Mouse (Mus musculus) MEL (cell line): ENCODE data around the gene Fgf13. TPM values are rescaled to one million over a fixed set of nuclear protein-coding genes. Genes with fewer than 3 reads are reported as not detected.

ENCODE experiments used
- DNase-seq: peaks from one replicate; pipeline ENCODE4 v3.0.0; 2011; ENCODE audit warnings: low read depth, low spot score
- H3K27ac ChIP-seq: 2 replicates; pipeline ENCODE4 v1.5.1; 2012; ENCODE audit warnings: low read depth, mild to moderate bottlenecking, control low read depth, low read length, moderate library complexity; ENCODE audit not compliant: control insufficient read depth
- H3K27me3 ChIP-seq, 2 experiments: fragments of 150-350 bp in 1 of 2; sonication (generic) in 1 of 2; 2 replicates each; pipeline ENCODE4 v1.6.1; 2012; ENCODE audit warnings: low read length in 2 of 2, mild to moderate bottlenecking in 2 of 2, improper control_type of control experiment in 1 of 2, moderate library complexity in 1 of 2; ENCODE audit not compliant: insufficient read depth in 2 of 2, control insufficient read depth in 1 of 2
- H3K36me3 ChIP-seq, 2 experiments: 2 replicates each; pipeline ENCODE4 v1.6.1; 2012 to 2014; ENCODE audit warnings: low read length in 2 of 2, improper control_type of control experiment in 1 of 2, inconsistent platforms in 1 of 2, mild to moderate bottlenecking in 1 of 2; ENCODE audit not compliant: insufficient read depth in 2 of 2, control insufficient read depth in 1 of 2
- H3K4me1 ChIP-seq, 2 experiments: fragments of 150-350 bp in 1 of 2; sonication (generic) in 1 of 2; 2 replicates each; pipeline ENCODE4 v1.6.1; 2012; ENCODE audit warnings: low read length in 2 of 2, improper control_type of control experiment in 1 of 2, mild to moderate bottlenecking in 1 of 2; ENCODE audit not compliant: insufficient read depth in 2 of 2, control insufficient read depth in 1 of 2
- H3K4me3 ChIP-seq, 2 experiments: fragments of 150-350 bp in 1 of 2; sonication (generic) in 1 of 2; 2 replicates each; pipeline ENCODE4 v1.5.1; 2012; ENCODE audit warnings: low read depth in 2 of 2, low read length in 2 of 2, mild to moderate bottlenecking in 2 of 2, moderate library complexity in 2 of 2, control low read depth in 1 of 2, improper control_type of control experiment in 1 of 2; ENCODE audit not compliant: control insufficient read depth in 1 of 2, insufficient read depth in 1 of 2
- H3K79me2 ChIP-seq: 2 replicates; pipeline ENCODE4 v1.6.1; 2012; ENCODE audit warnings: mild to moderate bottlenecking, low read length, moderate library complexity; ENCODE audit not compliant: control insufficient read depth, poor library complexity, insufficient read depth
- H3K9ac ChIP-seq: 2 replicates; pipeline ENCODE4 v1.6.1; 2012; ENCODE audit warnings: low read depth, mild to moderate bottlenecking, control low read depth, low read length, moderate library complexity; ENCODE audit not compliant: control insufficient read depth, poor library complexity, severe bottlenecking
- H3K9me3 ChIP-seq: fragments of 150-350 bp; sonication (generic); replicated peaks from 2 replicates; pipeline ENCODE4 v1.6.1; 2012; ENCODE audit warnings: mild to moderate bottlenecking, low read length, improper control_type of control experiment, moderate library complexity; ENCODE audit not compliant: insufficient read depth
- BHLHE40 ChIP-seq: IDR thresholded peaks from 2 replicates; pipeline ENCODE4 v1.6.1; 2012; ENCODE audit warnings: low read depth, mild to moderate bottlenecking, inconsistent platforms, low read length, improper control_type of control experiment, borderline replicate concordance
- CTCF ChIP-seq, 3 experiments: IDR thresholded peaks in 2 of 3; conservative IDR thresholded peaks in 1 of 3; 2 replicates each; pipeline ENCODE4 v1.5.1; 2011 to 2012; ENCODE audit warnings: low read length in 3 of 3, low read depth in 2 of 3, mild to moderate bottlenecking in 2 of 3, improper control_type of control experiment in 1 of 3, inconsistent platforms in 1 of 3, mixed read lengths in 1 of 3, moderate library complexity in 1 of 3; ENCODE audit not compliant: control insufficient read depth in 1 of 3, insufficient read depth in 1 of 3, poor library complexity in 1 of 3, severe bottlenecking in 1 of 3
- ELF1 ChIP-seq: IDR thresholded peaks from 2 replicates; pipeline ENCODE4 v1.6.1; 2014; ENCODE audit warnings: low read depth, mild to moderate bottlenecking, inconsistent platforms, low read length, improper control_type of control experiment, moderate library complexity
- EP300 ChIP-seq, 2 experiments: IDR thresholded peaks; 2 replicates each; pipeline ENCODE4 v1.6.1; 2011; ENCODE audit warnings: improper control_type of control experiment in 2 of 2, low read length in 2 of 2, low read depth in 1 of 2, mild to moderate bottlenecking in 1 of 2
- ETS1 ChIP-seq: IDR thresholded peaks from 2 replicates; pipeline ENCODE4 v1.6.1; 2012; ENCODE audit warnings: low read depth, mild to moderate bottlenecking, inconsistent platforms, low read length, improper control_type of control experiment, moderate library complexity
- JUND ChIP-seq: IDR thresholded peaks from 2 replicates; pipeline ENCODE4 v1.6.1; 2011; ENCODE audit warnings: low read depth, mild to moderate bottlenecking, improper control_type of control experiment, low read length
- KAT2A ChIP-seq: conservative IDR thresholded peaks from 2 replicates; pipeline ENCODE4 v1.6.1; 2012; ENCODE audit warnings: low read depth, low read length, improper control_type of control experiment, inconsistent platforms
- MAX ChIP-seq: IDR thresholded peaks from 2 replicates; pipeline ENCODE4 v1.6.1; 2011; ENCODE audit warnings: low read length, improper control_type of control experiment
- MEF2A ChIP-seq: IDR thresholded peaks from 2 replicates; pipeline ENCODE4 v1.6.1; 2014; ENCODE audit warnings: low read depth, mild to moderate bottlenecking, inconsistent platforms, low read length, improper control_type of control experiment; ENCODE audit not compliant: poor library complexity, insufficient replicate concordance, severe bottlenecking; ENCODE audit errors: extremely low read depth
- MYC ChIP-seq: IDR thresholded peaks from 2 replicates; pipeline ENCODE4 v1.6.1; 2011; ENCODE audit warnings: low read depth, mild to moderate bottlenecking, low read length, improper control_type of control experiment, moderate library complexity
- NELFE ChIP-seq: IDR thresholded peaks from 2 replicates; pipeline ENCODE4 v1.6.1; 2011; ENCODE audit warnings: low read depth, low read length, improper control_type of control experiment
- NRF1 ChIP-seq: IDR thresholded peaks from 2 replicates; pipeline ENCODE4 v1.6.1; 2014; ENCODE audit warnings: low read depth, mild to moderate bottlenecking, inconsistent platforms, low read length, improper control_type of control experiment, moderate library complexity; ENCODE audit not compliant: poor library complexity, insufficient read depth, severe bottlenecking
- POLR2AphosphoS2 ChIP-seq: IDR thresholded peaks from 2 replicates; pipeline ENCODE4 v1.6.1; 2011; ENCODE audit warnings: low read length, improper control_type of control experiment
- SMC3 ChIP-seq: IDR thresholded peaks from 2 replicates; pipeline ENCODE4 v1.6.1; 2011; ENCODE audit warnings: low read depth, low read length, improper control_type of control experiment
- TAL1 ChIP-seq: IDR thresholded peaks from 2 replicates; pipeline ENCODE4 v1.6.1; 2012; ENCODE audit warnings: mild to moderate bottlenecking, inconsistent platforms, low read length, moderate library complexity, mixed read lengths
- TBP ChIP-seq: IDR thresholded peaks from 2 replicates; pipeline ENCODE4 v1.8.0; 2011; ENCODE audit warnings: low read depth, low read length, improper control_type of control experiment
- UBTF ChIP-seq: IDR thresholded peaks from 2 replicates; pipeline ENCODE4 v1.6.1; 2012; ENCODE audit warnings: low read depth, mild to moderate bottlenecking, inconsistent platforms, low read length, improper control_type of control experiment, moderate library complexity, borderline replicate concordance; ENCODE audit not compliant: insufficient read depth
- USF1 ChIP-seq: IDR thresholded peaks from 2 replicates; pipeline ENCODE4 v1.6.1; 2014; ENCODE audit warnings: low read depth, mild to moderate bottlenecking, inconsistent platforms, low read length, improper control_type of control experiment, moderate library complexity
- USF2 ChIP-seq, 2 experiments: IDR thresholded peaks; 2 replicates each; pipeline ENCODE4 v1.6.1; 2011 to 2012; ENCODE audit warnings: improper control_type of control experiment in 2 of 2, low read length in 2 of 2, borderline replicate concordance in 1 of 2, inconsistent platforms in 1 of 2, low read depth in 1 of 2, mild to moderate bottlenecking in 1 of 2; ENCODE audit not compliant: insufficient read depth in 1 of 2
- ZC3H11A ChIP-seq: IDR thresholded peaks from 2 replicates; pipeline ENCODE4 v1.6.1; 2012; ENCODE audit warnings: low read depth, mild to moderate bottlenecking, inconsistent platforms, low read length, improper control_type of control experiment
- ZKSCAN1 ChIP-seq: IDR thresholded peaks from 2 replicates; pipeline ENCODE4 v1.6.1; 2012; ENCODE audit warnings: low read depth, mild to moderate bottlenecking, inconsistent platforms, low read length, improper control_type of control experiment, moderate library complexity
- ZNF384 ChIP-seq: IDR thresholded peaks from 2 replicates; pipeline ENCODE4 v1.6.1; 2012; ENCODE audit warnings: low read depth, mild to moderate bottlenecking, inconsistent platforms, low read length, improper control_type of control experiment
- polyA plus RNA-seq, 2 experiments: library from polyadenylated mRNA; stranded (reverse) in 1 of 2; unstranded in 1 of 2; fragments of >175 nt in 1 of 2; fragments of >200 nt in 1 of 2; gene quantifications; 2 replicates each; pipeline versions ENCODE4 v1.2.1 to v1.2.4; 2012; ENCODE audit warnings: low replicate concordance in 2 of 2, low read depth in 1 of 2; ENCODE audit not compliant: insufficient read length in 2 of 2, insufficient read depth in 1 of 2, missing spikeins in 1 of 2
- total RNA-seq: library from RNA; depleted of rRNA; stranded (reverse); fragments of 300-350 nt; gene quantifications from 2 replicates; pipeline ENCODE4 v1.2.3, GENCODE M21; 2012

Fgf13 gene
- total and polyA plus RNA-seq, 3 experiments = not detected

DNA sequence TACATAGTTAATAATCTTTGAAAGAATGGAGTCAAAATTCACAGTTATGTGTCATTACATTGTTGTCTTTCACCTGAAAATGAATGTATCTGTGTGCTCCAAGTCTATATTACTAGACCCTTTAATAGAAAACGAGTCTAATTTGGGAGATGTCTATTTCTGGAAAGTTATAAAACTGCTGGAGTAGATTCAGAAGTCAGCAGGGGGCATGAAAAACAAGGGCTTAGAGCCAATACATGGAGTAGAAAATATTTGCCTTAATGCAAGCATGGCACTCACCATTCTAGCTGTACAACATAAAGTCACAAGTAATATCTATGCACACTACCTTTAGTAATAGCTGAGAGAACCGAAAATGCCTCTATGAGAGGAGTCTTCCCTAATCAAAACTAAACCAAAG lies 19.9 kb downstream of the Fgf13 start:
- no peak for TF ChIP-seq KAT2A
- TF ChIP-seq SMC3 = no peak
- TF ChIP-seq NRF1 = no peak
- TF ChIP-seq NELFE = no peak
- no peak for TF ChIP-seq ZC3H11A
- no peak for TF ChIP-seq TBP
- no peak for TF ChIP-seq MYC
- TF ChIP-seq POLR2AphosphoS2 = no peak
- no peak for TF ChIP-seq CTCF (IDR thresholded peaks at IDR 0.05 in 2 of 3, conservative IDR thresholded peaks at IDR 0.05 in 1 of 3; ENCODE audit: control insufficient read depth in 1 of 3, insufficient read depth in 1 of 3, low read depth in 2 of 3, low read length in 3 of 3, poor library complexity in 1 of 3, severe bottlenecking in 1 of 3)
- no peak for TF ChIP-seq USF1
- TF ChIP-seq TAL1 = no peak
- no peaks in the 10 kb centered on the region for H3K79me2 ChIP-seq
- H3K9me3 ChIP-seq = no peaks in the 10 kb centered on the region
- no peaks in the 10 kb centered on the region for H3K4me1 ChIP-seq
- no peaks in the 10 kb centered on the region for H3K27me3 ChIP-seq
- no peak overlapping the region for H3K27ac ChIP-seq
- no peak for DNase-seq
- no peak overlapping the region for H3K9ac ChIP-seq
- H3K36me3 ChIP-seq = no peaks in the 10 kb centered on the region
- no peak overlapping the region for H3K4me3 ChIP-seq

GRCm38 (mm10) chrX:59508273-59508672 lies 59.6 kb downstream of the Fgf13 start:
- TF ChIP-seq ZKSCAN1 (no peak), ZNF384 (no peak), JUND (no peak), USF2 (IDR thresholded peaks at IDR 0.05; ENCODE audit: borderline replicate concordance in 1 of 2, insufficient read depth in 1 of 2, low read depth in 1 of 2, low read length in 2 of 2) (no peak), UBTF (no peak), ETS1 (no peak), BHLHE40 (no peak), MAX (no peak), USF1 (no peak), EP300 (IDR thresholded peaks at IDR 0.05; ENCODE audit: low read depth in 1 of 2, low read length in 2 of 2) (no peak), ELF1 (no peak), ZC3H11A (no peak), MEF2A (no peak)
- no peak overlapping the region for H3K4me3 ChIP-seq
- no peak overlapping the region for H3K9ac ChIP-seq
- no peaks in the 10 kb centered on the region for H3K27me3 ChIP-seq
- no peak for DNase-seq
- H3K9me3 ChIP-seq = no peaks in the 10 kb centered on the region
- no peaks in the 10 kb centered on the region for H3K4me1 ChIP-seq
- H3K36me3 ChIP-seq = no peaks in the 10 kb centered on the region
- H3K79me2 ChIP-seq = no peaks in the 10 kb centered on the region
- H3K27ac ChIP-seq = no peak overlapping the region
